Mouse (Mus musculus) splenic B cell, adult 2 months (primary cell): ENCODE data around the gene Hist1h2bn.
A peak's percentile ranks its signal among the peaks of the same experiment; 100 is the strongest.
"Not testable (repeated sequence)": the region's sequence is repeated elsewhere in the genome, so short reads cannot be mapped to it uniquely, and the experiment has no call there.

Experiments used
- DNase-seq: peaks from one replicate; pipeline ENCODE4 v3.0.0-alpha.2; 2011; ENCODE audit warnings: low read depth, low spot score
- H3K27me3 ChIP-seq: 2 replicates; pipeline ENCODE4 v1.6.1; 2012; ENCODE audit warnings: mild to moderate bottlenecking, low read length, moderate library complexity, mixed read lengths; ENCODE audit not compliant: control insufficient read depth, poor library complexity, insufficient read depth, severe bottlenecking
- H3K36me3 ChIP-seq: 2 replicates; pipeline ENCODE4 v1.6.1; 2012; ENCODE audit warnings: mild to moderate bottlenecking, low read length, moderate library complexity, mixed read lengths; ENCODE audit not compliant: control insufficient read depth, poor library complexity, insufficient read depth, severe bottlenecking

Hist1h2bn gene

GRCm38 (mm10) chr13:21721107-21721756 lies 32.7 kb upstream of the Hist1h2bn start:
- not testable (repeated sequence) for H3K27me3 ChIP-seq, H3K36me3 ChIP-seq
- peak; percentile 16 for DNase-seq

- not testable (repeated sequence) for H3K27me3 ChIP-seq, H3K36me3 ChIP-seq
- DNase-seq, result peak; percentile 92
These were observed 32.1 kb upstream of the Hist1h2bn start, which contains the start of gene Hist1h2bm for GRCm38 (mm10) chr13:21721757-21722372. Gene Hist1h2bm (plus strand): TSS chr13:21722044.

- H3K27me3 ChIP-seq, result no peaks in the 10 kb centered on the region
- H3K36me3 ChIP-seq, result no peaks in the 10 kb centered on the region
- DNase-seq, result no peak
These were observed 31.5 kb upstream of the Hist1h2bn start for GRCm38 (mm10) chr13:21722373-21722925.

- Histone ChIP-seq H3K27me3 (no peaks in the 10 kb centered on the region), H3K36me3 (no peaks in the 10 kb centered on the region)
- peak; percentile 39 for DNase-seq
These were observed 30.7 kb upstream of the Hist1h2bn start for GRCm38 (mm10) chr13:21722993-21723836.

- DNase-seq, result no peak
- no peaks in the 10 kb centered on the region for H3K27me3 ChIP-seq
- no peaks in the 10 kb centered on the region for H3K36me3 ChIP-seq
These were observed 25.9 kb upstream of the Hist1h2bn start for GRCm38 (mm10) chr13:21727948-21728572.

- H3K27me3 ChIP-seq, result no peaks in the 10 kb centered on the region
- H3K36me3 ChIP-seq, result no peaks in the 10 kb centered on the region
These were observed 24.4 kb upstream of the Hist1h2bn start for GRCm38 (mm10) chr13:21729544-21729943.

GRCm38 (mm10) chr13:21733466-21733865 lies 20.5 kb upstream of the Hist1h2bn start:
- no peak for DNase-seq
- no peaks in the 10 kb centered on the region for H3K27me3 ChIP-seq

More at GRCm38 (mm10) chr13:21729544-21729943, 24.4 kb upstream of the Hist1h2bn start:
- DNase-seq, result no peak

GRCm38 (mm10) chr13:21734010-21734905 lies 19.7 kb upstream of the Hist1h2bn start:
- Histone ChIP-seq H3K27me3 (no peaks in the 10 kb centered on the region), H3K36me3 (no peaks in the 10 kb centered on the region)
- DNase-seq, result peak; percentile 91

More at GRCm38 (mm10) chr13:21733466-21733865, 20.5 kb upstream of the Hist1h2bn start:
- no peaks in the 10 kb centered on the region for H3K36me3 ChIP-seq

- H3K27me3 ChIP-seq, H3K36me3 ChIP-seq: not testable (repeated sequence)
- peak; percentile 82 for DNase-seq
These were observed 18.8 kb upstream of the Hist1h2bn start, which contains the start of gene Hist1h4j for GRCm38 (mm10) chr13:21734906-21735767. Gene Hist1h4j (plus strand): TSS chr13:21735064.

GRCm38 (mm10) chr13:21745006-21745405 lies 8.9 kb upstream of the Hist1h2bn start:
- no peaks in the 10 kb centered on the region for H3K36me3 ChIP-seq
- no peak for DNase-seq
- no peaks in the 10 kb centered on the region for H3K27me3 ChIP-seq

- peak; percentile 47 for DNase-seq
- Histone ChIP-seq H3K27me3 (no peaks in the 10 kb centered on the region), H3K36me3 (no peaks in the 10 kb centered on the region)
These were observed 4.3 kb upstream of the Hist1h2bn start for GRCm38 (mm10) chr13:21749387-21750158.

GRCm38 (mm10) chr13:21750159-21751017 lies 3.5 kb upstream of the Hist1h2bn start, which contains the start of gene Hist1h4k:
Gene Hist1h4k (minus strand): TSS chr13:21750505.
- peak; percentile 82 for DNase-seq
- H3K27me3 ChIP-seq, H3K36me3 ChIP-seq: not testable (repeated sequence)
